Mouse (Mus musculus): Measurements from ENCODE around the gene Fam222b.

Fam222b gene

DNA sequence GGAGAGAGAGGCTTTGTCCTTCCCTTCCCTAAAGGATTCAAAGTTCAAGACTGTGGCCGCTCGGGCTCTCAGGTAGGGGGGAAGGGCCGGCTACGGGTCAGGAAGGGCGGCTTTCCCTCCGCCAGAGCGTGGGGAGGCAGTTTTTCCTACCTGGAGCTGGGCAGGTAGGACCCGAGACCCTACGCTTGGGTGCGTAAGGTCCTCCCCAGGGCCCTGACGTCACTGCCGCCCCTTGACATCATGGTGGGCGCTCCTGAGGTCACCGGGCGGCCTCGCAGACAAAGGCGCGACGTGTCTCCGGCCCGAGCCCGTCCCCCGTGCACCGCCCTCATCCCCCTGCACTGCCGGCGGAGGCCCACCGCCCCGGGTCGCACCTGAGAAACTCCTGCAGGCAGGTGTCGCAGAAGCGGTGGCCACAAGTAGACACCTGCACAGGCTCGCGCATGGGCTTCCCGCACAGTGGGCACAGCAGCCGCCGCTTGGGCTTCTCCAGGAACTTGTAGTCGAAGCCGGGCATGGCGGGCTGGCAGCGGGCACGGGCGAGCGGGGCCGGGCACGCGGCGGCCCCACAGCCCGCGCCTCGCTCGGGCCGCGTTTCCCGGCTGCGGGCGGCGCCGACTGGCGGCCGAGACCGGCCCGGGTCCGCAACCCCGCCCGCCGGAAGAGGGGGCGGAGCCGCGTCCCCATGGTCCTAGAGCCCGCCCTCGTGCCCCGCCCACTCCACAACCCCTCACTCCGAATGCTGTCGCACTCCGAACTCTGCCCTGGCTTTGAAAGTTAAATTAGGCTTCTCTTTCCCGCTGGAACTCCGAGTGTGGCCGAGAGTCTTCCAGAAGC lies 70.7 kb downstream of the Fam222b start, which contains the start of gene Traf4:
Gene Traf4, minus strand, starts transcription at position 666 of the 837 bp plus-strand sequence.
- peak; percentile 88 for DNase-seq (ENCODE audit: low spot score)

DNA sequence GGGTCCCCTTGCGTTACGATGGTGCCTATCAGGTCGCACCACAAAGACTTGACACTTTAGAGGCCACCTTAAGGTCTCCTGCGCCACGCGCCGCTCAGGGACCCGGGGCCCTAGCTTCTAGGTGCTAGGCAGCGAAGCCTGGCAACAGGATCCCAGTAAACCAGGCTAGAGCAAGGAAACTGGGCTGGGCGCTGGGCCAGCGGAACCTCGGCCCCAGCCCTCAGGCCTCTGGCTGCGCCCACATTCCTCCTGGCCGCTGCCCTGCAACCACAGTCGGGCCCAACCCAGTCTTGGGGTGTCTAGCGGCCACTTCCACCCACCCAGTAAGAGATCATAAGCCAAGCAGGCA lies 71.3 kb downstream of the Fam222b start:
- no peak for DNase-seq (ENCODE audit: low spot score)

DNA sequence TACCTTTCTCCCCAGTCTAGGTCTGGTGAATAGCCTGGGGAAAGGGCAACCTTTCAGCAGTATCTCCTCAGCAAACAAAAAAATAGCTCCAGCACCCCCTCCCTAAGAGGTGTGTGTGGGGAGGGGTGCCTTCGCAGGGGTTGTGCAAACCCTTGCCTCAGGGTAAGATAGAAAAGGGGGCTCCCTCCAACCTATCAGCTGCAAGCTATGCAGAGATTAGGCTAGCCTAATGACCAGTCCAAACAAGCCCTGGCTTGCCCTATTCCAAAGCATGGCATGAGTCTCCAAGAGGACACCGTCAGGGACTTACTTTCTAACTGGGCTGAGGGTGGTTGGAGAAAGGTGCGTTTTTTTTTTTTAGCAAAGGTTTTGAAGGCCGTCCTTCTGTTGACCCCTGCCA lies 71.7 kb downstream of the Fam222b start:
- DNase-seq (ENCODE audit: low spot score) = no peak

DNA sequence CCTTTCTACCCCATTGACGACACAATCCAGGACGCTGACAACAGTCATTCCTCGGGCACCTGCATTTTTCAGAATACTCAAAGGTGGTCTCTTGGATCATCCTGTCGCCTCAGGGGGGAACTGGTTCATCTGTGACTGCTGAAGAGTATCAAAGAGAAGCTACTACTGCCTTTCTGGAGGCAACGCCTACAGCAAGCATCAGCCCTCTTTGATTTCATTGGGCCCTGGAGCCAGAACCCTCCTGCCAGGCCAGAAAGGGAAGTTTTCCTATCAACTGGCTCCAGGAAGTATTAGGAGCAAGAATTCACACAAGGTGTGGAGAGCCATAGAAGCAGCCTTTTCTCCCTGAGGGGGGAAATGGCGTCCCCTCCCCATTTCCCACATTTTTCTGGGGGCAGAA lies 72.2 kb downstream of the Fam222b start:
- no peak for DNase-seq (ENCODE audit: low spot score)

DNA sequence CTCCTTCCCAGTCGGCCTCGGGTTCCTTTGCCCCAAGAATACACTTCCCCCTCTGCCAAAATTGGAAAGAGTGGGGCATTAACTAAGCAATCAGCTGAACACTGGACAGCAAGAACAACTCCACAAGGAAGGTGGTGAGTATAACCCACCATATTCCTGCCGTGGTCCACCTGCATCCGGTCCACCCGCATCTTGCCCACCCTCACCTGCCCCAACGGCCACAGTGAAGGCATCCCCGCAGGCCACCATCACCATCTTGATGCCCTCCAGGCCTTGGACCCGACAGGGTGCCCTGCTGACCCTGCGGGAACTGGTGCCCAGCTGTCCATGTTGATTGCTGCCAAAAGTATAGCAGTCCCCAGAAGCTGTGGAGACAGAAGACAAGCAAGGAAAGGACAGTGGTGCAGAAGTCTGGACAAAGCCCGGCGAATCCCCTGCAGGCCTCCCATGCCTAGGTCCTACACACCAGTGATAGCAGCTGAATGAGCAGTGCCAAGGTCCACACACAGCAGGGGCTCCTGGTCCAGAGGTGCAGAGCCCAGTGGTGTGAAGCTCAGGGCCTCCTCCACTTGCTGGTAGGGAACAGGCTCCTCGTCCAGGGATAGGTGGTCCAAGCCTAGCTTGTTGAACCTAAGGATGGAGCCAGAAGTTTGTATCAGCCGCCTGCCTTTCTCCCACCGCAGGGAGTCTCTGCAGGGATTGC lies 72.9 kb downstream of the Fam222b start:
- DNase-seq (ENCODE audit: low spot score) = no peak

DNA sequence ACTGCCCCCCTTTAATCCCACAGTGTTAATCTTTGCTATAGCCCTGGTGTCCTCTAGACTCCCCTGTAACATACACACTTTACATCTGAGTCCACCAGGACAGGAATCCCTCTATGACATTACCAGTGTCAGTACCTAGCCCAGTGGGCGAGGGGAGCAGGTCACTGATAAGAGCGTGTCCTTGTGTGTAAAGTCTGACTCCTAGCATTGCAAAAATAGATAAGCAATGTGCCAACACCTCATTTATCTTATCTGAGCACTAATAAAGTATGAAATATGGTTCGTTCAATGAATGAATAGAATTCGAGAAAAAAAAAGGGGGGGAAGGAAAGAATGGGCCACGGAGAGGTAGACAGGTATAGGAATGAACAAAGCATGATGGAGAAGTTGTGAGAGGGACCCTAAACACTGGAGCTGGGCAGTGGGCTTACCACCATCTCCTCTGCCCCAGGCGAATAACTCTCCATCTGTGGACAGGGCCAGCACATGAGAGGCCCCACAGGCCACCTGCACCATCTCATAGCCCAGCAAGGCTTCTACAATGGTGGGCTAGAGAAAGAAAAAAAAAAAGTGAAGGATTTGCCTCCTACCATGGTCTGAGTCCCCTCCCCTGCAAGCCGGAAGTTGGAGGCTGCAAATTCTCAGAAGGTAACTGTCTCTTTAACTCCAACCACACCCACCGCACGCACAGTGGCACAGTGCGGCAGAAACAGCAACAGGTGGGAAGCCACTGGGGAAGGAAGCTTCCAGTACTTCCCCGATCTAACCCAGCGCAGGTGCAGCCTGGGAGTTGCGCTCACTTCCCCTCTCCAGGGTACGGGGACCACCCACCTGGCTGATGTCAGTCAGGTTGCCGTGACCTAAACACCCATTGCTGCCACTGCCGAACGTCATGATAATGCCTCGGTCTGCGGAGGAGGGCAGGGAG lies 74.3 kb downstream of the Fam222b start:
- no peak for DNase-seq (ENCODE audit: low spot score)

DNA sequence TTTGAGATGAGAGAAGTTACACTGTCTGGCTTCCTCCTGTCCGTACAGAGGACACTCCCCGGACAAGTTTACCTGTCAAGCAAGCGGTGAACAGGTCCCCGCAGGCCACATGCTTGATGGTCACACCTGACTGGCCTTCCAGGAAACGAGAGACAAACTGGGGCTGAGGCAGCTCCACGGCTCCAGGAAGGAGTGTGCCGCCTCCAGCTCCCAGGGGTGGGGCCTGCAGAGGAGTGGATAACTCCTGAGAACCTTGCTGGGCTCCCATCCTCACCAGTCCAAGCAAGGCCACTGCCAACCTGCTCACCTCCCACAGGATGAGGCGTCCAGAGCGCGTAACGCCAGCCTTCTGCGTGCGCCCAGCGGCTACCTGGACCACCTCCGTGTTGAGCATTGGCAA lies 75.8 kb downstream of the Fam222b start:
- no peak for DNase-seq (ENCODE audit: low spot score)

DNA sequence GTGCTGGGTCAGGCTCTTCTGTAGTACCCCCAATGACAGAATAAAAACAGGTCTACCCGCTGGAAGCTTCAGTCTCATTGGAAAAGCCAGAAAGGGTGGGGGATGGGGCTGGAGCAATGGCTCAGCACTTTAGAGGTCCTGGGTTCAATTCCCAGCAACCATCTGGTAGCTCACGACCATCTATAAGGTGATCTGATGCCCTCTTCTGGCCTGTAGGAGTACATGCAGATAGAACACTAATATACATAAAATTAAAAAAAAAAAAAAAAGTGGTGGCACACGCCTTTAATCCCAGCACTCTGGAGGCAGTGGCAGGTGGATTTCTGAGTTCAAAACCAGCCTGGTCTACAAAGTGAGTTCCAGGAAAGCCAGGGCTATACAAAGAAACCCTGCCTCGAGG lies 76.9 kb downstream of the Fam222b start:
- no peak for DNase-seq (ENCODE audit: low spot score)

DNA sequence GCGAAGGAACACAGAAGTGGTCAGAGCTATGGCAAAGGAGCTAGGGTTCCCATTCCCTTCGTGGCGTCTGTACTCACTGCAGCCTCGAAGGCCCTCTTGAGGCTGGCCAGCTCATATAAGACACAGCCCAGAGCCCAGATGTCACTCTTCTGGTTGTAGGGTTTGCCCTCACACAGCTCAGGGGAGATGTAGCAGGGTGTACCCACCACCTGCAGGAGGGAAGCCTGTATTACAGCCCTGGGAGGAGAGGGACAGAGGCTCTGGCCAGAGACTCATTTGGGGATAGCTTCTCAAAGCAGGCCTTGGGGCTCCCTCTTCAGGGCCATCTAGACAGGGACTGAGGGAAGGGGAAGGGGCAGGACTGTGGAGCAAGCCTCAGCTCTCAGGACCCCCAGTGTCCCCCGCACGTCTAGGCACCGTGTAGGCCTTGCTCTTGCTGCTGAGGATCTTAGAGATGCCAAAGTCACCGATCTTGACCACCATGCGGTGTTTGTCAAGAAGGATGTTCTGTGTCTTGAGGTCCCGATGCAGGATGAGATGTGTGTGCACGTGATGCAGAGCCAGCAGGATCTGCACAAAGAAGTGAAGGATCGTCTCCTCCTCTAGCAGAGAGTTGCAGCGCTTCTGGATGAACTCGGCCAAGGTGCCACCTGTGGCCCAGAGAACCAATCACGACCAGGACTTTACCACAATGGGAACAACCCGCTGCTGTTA lies 77.7 kb downstream of the Fam222b start:
- no peak for DNase-seq (ENCODE audit: low spot score)

DNA sequence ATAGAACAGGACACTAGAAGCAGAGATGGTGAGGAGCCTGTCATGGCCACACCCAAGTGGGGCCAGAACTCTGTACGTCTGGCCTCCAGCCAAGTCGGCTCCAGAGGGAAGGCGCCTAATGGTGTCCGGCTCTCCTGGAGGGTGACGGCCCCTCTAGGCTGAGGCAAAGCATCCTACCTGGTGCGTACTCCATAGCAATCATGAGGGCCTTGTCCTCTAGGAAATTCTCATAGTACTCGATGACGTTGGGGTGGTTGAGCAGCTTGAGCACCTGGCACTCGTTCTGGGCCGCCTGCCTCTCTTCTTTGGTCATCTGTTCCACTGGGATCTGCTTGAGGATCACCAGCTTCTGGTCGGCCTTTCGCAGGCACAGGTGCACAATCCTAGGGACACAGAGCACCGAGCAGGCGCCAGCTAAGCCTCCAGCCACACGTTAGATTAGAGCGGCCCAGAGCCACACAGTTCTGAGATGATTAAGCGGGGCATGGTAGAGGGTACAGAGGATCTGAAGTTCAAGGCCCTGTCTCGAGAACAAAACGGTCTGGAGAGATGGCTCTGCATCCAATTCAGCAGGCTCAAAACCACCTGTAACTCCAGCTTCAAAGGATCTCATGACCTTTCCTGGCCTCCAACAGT lies 78.4 kb downstream of the Fam222b start:
- DNase-seq (ENCODE audit: low spot score) = no peak

DNA sequence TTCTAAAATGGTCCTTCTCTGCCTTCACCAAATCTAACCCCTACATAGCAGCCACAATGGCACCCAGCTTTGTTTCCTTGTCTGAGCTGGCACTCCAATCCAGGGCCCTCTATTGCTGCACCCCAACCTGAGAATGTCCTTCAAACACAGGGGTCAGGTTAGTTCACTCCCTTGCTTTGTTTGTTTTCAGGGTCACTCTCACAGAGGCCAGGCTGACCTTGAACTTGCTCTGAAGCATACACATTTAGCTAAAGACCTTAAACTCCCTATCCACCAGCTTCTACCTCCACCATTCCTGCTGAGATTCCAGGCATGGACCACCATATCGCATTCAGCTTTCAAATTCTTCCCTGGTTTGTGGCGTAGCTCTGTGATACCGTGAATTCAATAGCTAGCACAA lies 80.0 kb downstream of the Fam222b start:
- no peak for DNase-seq (ENCODE audit: low spot score)

DNA sequence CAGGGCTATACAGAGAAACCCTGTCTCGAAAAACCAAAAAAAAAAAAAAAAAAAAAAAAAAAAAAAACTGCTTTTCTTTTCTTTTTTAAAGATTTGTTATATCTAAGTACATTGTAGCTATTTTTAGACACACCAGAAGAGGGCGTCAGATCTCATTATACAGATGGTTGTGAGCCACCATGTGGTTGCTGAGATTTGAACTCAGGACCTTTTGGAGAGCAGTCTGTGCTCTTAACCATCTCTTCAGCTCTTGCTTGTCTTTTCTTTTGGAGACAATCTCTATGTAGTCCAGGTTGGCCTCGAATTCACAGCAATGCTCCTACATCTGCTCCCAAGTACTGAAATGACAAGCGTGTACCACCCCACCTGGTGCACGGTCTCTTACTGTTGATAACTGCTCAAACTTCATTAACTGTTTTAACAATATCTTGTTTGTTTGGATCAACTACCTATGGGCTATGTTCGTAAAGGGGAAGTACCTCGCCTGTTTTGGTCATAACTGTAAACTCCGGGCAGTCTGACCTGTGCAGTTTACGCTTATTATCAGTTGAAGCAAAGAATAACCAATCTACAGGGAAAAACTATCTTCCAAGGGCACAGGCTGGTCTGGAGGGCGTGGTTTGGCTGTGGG lies 81.4 kb downstream of the Fam222b start:
- no peak for DNase-seq (ENCODE audit: low spot score)

DNA sequence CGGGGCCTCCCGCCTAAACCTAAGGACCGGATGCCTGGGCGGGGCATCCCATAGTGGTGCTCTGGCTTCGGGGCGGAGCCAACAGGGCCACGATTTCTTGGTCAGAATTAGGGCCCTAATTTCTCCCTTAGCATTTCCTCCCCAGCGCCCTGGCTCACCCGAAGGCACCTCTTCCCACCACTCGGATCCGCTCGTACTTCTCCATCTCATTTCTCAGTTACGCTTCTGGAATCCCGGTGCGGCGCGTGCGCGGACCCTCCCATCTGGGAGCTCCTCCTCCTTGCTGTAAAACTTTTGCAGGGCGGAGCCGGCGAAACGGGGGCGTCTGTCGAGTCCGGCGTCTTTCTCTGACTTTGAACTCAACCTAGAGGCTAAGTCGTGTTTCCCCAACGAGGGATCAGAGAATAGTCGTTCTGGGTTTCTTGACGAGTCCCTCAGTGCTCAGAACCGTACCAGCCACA lies 82.0 kb downstream of the Fam222b start, which contains the start of the genes Nek8 and Tlcd1:
Gene Nek8, minus strand, starts transcription at position 274 of the 461 bp plus-strand sequence.
Gene Tlcd1, plus strand, starts transcription at position 310 of the 461 bp plus-strand sequence.
- DNase-seq (ENCODE audit: low spot score) = peak; percentile 95

DNA sequence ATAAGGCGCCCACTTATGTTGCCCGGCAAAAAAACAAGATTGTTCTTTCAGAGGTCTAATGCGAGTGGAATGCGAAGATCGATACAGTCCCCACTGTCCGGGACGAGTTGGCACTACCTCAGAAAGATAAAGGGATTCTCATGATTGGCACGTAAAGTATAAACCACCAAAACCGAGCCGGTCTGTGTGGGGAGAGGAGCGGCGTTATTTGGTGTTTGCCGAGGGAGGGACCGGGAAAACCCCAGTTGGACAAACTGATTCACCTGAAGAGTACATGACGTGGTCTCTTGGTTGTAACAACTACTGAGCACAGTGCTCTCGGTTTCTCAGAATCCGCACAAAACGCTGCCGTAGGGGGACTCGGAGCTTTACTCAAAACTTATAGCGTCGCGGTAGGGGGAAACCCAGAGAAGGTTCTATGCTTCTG lies 82.5 kb downstream of the Fam222b start:
- peak; percentile 41 for DNase-seq (ENCODE audit: low spot score)

DNA sequence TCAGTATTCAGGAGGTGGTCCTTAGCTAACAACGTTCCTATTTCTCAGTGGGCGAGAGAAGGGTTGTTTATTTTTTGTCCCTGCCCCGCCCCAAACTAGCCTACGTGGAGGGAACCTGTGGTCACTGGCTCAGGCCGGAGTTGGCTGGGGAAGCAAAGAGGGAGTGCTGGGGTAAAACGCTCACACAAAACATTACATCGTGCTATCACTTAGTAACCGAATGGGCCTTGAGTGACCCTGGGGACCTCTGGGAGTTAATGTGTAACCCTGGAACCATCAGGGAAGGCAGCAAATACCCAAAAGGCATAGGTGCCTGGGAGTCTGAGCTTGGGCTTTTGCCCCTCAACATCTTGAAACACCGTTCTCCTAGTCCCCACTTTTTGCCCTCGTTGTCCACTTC lies 83.0 kb downstream of the Fam222b start:
- peak; percentile 91 for DNase-seq (ENCODE audit: low spot score)

DNA sequence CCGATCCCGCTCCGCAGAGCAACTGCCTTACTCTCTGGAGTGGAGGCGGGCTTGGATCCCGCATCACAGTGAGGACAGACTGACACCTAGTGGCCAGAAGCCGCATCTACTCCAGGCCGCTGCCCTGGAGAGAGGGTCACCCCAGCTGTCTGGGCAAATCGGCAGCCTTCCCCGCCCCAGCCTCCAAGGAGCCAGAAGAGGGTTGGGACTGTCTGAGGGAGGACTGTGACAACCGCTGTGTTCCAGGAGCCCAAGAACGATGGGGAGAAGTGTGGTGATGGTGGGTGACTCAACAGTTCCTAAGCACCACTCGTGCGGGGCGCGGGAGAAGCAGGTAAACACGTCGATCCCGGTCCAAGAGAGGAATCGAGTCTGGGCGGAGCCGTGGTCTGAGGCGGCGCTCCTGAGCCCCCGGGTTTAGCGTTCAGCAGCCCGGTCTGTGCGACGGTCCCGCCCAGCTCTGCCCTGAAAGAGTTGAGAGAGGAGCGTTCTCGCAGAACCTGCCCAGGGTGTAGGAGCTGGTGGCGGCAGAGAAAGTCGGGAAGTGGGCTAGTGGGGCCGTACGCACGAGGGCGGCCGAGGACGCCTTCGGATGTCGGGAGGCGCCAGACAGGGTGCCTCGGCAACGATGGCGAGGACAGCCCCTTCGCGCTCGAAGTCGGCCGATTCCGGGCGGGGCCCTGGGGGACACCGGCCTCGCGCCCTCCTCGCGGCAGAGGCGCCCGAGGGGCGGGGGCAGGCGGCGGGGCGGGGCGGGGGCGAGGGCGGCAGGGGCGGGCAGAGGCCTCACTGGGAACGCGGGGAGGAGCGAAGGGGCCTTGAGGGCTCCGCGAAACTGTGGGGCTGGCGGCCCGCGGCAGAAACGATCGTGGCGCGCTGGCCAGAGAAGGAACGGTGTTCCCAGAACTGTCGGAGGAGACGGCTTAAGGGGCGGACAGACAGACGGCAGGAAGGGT lies 83.7 kb downstream of the Fam222b start:
- peak; percentile 97 for DNase-seq (ENCODE audit: low spot score)

DNA sequence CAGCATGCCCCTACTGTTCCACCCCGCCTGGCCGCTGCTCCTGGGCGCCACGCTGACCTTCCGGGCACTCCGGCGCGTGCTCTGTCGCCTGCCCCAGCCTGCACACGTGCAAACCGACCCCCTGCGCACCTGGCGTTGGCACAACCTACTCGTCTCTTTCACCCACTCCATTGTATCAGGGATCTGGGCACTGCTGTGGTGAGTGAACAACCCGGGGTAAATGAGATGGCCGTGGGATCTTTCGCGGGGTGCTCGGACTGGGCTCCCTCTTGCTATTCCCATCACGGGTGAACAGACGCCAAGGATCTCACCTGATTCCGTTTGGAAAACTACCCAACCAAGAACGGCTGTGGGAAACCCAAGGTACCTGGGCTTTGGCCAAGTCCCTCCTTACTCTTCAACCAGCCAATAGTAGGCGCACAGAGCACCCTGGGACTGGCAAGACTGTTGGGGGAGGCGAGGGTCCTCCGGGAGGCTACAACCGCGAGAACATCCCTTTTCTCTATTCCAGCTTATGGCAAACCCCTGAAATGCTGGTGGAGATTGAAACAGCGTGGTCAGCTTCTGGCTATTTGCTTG lies 84.5 kb downstream of the Fam222b start:
- DNase-seq (ENCODE audit: low spot score) = peak; percentile 82

DNA sequence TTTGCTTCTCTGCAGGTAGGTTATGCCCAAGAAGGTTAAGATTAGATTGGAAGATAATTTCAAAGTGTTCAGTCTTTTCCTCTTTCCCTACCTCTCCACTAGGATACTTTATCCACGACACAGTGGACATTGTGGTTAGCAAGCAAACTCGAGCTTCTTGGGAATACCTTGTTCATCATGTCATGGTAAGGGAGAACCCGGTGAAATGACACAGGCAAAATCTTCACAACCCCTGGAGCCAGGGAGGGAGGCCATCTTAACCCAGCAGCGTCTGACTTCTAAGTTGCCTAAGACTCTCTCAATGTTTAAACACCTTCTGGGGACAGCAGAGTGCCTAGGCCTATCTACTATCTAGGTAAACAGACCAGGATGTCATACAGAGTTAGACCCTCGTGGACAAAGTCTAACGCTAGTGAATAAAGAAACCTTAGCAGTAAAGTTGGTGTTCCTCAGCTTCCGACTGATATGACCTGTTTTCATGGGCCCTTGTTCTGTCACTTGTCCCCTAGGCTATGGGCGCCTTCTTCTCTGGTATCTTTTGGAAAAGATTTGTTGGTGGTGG lies 85.1 kb downstream of the Fam222b start:
- DNase-seq (ENCODE audit: low spot score) = peak; percentile 78

Measured in yolk sac, embryonic 10.5 days (tissue).